Mouse (Mus musculus) kidney, postnatal 25 days (tissue): ENCODE results near the gene Olfr145.
A peak's percentile ranks its signal among the peaks of the same experiment; 100 is the strongest.

Experiments
- DNase-seq, 2 experiments: peaks; one replicate each; pipeline ENCODE4 v3.0.0; 2021; ENCODE audit warnings: mixed read lengths in 2 of 2

Olfr145 gene

DNA sequence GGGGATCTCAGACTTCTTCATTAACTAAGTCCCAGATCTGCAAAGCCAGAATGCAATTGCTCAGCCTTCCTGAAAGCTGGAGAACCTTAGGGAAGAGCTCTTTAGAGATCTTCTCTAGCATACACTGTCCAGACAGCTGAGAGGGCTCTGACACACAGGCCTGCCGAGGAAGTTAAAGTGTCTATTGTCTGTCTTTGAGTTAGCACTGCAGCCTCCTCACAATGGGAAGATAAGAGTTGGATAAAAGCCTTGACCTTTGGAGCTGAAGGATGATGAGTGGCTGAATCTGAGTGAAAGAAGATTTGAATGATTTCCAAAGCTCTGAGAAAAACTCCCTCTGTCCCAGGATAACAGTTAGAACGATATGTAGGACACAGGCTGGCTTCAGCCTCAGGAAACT is at the start of gene Olfr145:
TSS of gene Olfr145 (plus strand) at position 64 of the 400 bp plus-strand sequence.
- no peak for DNase-seq

- no peak for DNase-seq
These were observed 47.3 kb upstream of the Olfr145 start for GRCm38 (mm10) chr9:37849267-37849666.

DNA sequence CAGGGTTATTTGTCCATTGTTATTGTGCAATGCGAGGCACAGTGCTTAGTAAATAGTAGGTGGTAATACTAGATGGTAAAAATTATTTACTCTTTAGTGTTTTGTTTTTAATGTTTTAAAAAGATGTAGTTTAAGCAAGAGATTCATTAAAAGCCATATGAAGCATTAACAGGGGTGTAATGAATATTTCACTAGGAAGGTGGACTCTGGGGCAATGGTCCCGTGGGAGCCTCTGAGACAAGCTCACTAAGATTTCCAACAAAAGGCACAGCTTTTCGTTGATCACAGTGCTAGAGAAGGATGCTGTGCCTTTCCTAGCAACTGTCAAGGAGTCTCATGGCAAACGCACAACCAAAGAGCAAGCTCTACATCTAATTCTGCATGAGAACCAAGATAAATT is 42.6 kb upstream of the Olfr145 start, which contains the start of gene Olfr877:
TSS of gene Olfr877 (plus strand) at position 301 of the 400 bp plus-strand sequence.
- no peak for DNase-seq

GRCm38 (mm10) chr9:37863325-37863724 is 33.2 kb upstream of the Olfr145 start:
- DNase-seq, result no peak

DNA sequence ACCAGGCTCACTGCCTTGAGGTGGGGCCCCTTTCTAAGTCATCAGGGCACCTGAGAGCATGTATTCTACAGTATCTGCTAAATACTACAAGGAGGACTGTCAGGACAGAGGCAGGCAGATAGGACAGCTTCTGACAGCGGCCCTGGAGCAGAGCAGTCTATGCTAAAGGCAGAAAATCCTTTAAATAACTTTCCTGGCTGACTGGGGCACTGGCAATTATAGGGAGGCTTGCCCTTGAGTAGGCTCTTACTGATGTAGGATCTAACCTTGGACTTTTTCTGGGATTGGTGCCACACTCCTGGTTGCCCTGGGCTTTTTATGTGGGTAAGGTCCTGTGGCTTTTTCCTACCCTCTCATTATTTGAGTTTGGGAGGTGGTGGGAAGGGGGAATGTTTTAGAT is 26.3 kb upstream of the Olfr145 start:
- no peak for DNase-seq

DNA sequence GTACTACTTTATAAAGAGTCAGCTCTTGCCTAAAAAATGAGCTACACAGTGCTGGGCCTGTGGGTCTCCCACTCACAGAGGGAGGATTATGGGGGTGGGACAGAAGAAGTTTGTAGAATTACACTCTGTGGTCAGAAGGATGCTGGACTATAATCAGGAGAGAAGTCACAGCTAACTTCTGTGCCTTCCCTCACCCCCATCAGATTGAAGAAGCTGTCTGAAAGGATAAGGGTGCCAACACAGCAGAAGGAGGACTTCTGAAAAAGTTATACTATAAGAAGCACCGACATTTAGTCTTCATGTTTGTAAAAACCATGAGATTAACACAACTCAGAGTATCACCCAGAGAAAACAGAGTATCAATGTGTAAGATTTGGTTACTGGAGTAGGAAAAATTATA is 25.4 kb upstream of the Olfr145 start:
- no peak for DNase-seq

GRCm38 (mm10) chr9:37871536-37871935 is 25.0 kb upstream of the Olfr145 start:
- DNase-seq, result no peak

DNA sequence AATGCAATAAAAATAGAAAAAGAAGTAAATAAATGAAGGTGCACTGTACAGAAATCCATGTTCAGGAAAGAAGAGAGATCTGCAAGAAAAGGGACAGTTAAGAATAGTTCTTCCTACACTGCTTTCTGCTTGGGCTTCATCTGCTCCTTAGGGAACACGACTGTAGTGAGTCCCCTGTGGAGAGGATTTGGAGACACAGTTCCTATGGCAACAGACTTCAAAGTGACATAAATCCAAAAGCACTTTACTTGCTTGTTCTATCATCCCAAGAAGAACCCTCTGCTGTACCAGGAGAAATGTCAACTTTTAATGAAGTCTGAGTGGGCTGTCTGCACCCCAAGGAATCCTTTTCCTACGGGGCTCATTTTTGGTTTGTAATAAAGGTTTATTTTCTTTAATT is 5.6 kb upstream of the Olfr145 start:
- no peak for DNase-seq

GRCm38 (mm10) chr9:37905555-37905954 is 9.0 kb downstream of the Olfr145 start:
- no peak for DNase-seq

GRCm38 (mm10) chr9:37917540-37917939 is 21.0 kb downstream of the Olfr145 start, which contains the start of gene Olfr878:
Gene Olfr878 (plus strand): TSS chr9:37917840.
- no peak for DNase-seq

DNA sequence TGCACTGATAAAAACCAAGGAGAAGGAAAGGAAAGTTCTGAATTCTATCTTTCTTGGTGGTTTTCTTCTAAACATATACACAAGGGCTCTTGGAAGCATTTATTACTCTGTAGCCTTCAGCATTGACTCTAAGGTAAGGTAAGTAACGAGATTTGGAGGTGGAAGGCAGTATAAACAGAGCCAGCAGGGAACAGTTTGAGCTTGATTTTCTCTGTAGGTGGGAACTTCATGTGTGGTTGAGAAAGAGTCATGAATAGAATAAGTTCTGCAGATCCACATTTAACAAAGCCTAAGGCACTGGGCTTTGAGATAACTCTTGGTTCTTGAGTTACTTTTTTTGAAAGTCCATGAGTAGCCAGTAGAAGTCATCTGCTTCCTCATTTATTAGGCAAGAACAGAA is 21.5 kb downstream of the Olfr145 start:
- no peak for DNase-seq

DNA sequence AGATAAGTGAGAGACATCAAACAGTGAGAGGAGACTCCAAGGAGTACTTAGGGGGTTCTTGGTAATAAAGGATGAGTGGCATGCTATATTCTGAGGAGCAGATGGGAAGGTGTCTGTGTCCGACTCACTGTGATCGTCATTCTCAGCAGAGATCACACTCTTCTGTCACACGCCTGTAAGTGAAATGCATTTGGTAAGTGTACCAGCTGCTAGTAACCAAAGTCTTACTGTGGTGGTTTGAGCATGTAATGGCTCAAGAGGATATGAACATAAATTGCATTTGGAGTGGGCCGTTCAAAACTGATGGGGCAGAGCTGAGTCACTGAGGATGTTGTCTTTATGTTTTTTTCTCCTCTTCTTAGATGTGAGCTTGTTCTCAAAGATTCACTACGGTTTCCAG is 27.7 kb downstream of the Olfr145 start:
- DNase-seq, result no peak

DNA sequence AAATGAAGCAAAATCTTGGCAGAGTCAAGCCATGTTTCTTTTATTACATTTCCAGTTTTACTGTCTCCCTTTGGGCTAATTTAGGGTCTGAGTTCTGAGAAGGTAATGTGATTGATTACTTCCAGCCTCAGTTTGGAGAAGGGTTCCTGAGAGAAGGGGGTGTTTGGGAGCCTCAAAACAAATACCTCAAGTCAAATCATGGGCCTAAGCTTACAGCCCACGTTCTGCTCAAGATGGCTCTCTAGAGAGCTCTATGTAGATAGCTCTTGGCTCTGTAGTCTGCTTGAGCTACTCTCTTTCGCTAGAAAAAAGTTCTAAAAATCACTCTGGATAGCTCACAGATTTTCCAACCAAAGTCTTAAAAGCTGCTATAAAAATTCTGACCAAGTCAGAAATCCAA is 28.9 kb downstream of the Olfr145 start:
- no peak for DNase-seq

- no peak for DNase-seq
These were observed 29.8 kb downstream of the Olfr145 start for GRCm38 (mm10) chr9:37926019-37927013.

GRCm38 (mm10) chr9:37932519-37932918 is 36.0 kb downstream of the Olfr145 start:
- peak; percentile 32 to 61 for DNase-seq

DNA sequence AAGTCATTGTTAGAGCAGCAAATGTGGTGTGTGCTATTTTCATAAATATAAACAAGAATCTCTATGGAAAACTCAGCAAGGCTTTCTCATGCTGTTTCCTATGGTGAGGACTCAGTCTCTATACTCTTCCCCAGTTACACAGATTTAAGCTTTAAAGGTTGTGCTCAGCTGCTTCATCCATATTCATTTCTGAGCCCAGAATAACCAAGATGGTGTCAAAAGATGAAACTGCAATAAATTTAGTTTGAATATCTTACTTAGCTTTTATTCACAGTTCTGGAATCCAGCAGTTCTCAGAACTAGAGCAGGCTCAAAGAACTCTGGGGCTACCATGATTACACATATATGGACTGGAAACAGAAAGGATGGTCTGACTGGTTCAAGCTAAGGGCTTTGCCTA is 37.6 kb downstream of the Olfr145 start:
- no peak for DNase-seq

GRCm38 (mm10) chr9:37941167-37941566 is 44.6 kb downstream of the Olfr145 start:
- DNase-seq, result no peak
